Mouse (Mus musculus) embryonic fibroblast, embryonic 13.5 days (primary cell): Measurements from ENCODE around the gene Gm5155. TPM values are rescaled to one million over a fixed set of nuclear protein-coding genes. Genes with fewer than 3 reads are reported as not detected.
"Not testable (repeated sequence)": the region's sequence is repeated elsewhere in the genome, so short reads cannot be mapped to it uniquely, and the experiment has no call there.

ENCODE experiments used
- H3K27ac ChIP-seq: 2 replicates; pipeline ENCODE4 v1.5.1; 2012; ENCODE audit warnings: low read length, control low read depth, inconsistent platforms; ENCODE audit not compliant: insufficient read depth
- H3K4me1 ChIP-seq: 2 replicates; pipeline ENCODE4 v1.6.1; 2011; ENCODE audit warnings: low read length; ENCODE audit not compliant: control insufficient read depth, insufficient read depth
- H3K4me3 ChIP-seq: 2 replicates; pipeline ENCODE4 v1.5.1; 2011; ENCODE audit warnings: mild to moderate bottlenecking, control low read depth, low read length; ENCODE audit not compliant: insufficient read depth
- CTCF ChIP-seq: IDR thresholded peaks from 2 replicates; pipeline ENCODE4 v1.5.1; 2011; ENCODE audit warnings: mild to moderate bottlenecking, control low read depth, low read length, moderate library complexity, borderline replicate concordance; ENCODE audit not compliant: insufficient read depth
- POLR2A ChIP-seq: IDR thresholded peaks from 2 replicates; pipeline ENCODE4 v1.6.1; 2011; ENCODE audit warnings: low read depth, mild to moderate bottlenecking, control low read depth, low read length, moderate library complexity
- polyA plus RNA-seq: library from polyadenylated mRNA; stranded (reverse); fragments of >200 nt; gene quantifications from 2 replicates; pipeline ENCODE4 v1.2.4, GENCODE M21; 2011; ENCODE audit warnings: low read depth; ENCODE audit not compliant: missing spikeins, insufficient read length

The Gm5155 gene
- polyA plus RNA-seq = not detected in 2 replicates

DNA sequence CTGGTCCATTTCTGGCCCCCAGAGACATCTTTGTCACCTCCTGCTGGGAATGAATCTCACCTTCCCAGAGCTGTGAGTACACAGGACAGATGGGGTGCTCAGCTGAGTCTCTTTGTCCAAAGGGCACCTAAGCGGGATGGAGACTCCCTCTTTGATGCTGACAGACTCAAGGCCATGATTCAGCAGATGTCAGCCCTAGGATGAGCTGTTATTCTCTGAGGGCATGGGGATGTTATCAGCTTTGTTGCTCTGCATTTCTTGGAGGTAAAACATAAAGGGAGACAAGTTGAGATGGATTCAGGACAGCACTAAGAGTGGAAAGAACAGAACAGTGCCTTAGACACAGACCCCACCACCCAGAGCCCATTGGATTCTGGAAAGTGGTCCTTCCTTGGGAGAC, at the start of gene Gm5155:
Gene Gm5155 (plus strand): TSS at position 301 of the 400 bp plus-strand sequence.
- TF ChIP-seq CTCF = no peak
- no peak for TF ChIP-seq POLR2A
- Histone ChIP-seq H3K4me1 (no peaks in the 10 kb centered on the region), H3K4me3 (no peak within 1 kb of the TSS), H3K27ac (no peak within 1 kb of the TSS)

DNA sequence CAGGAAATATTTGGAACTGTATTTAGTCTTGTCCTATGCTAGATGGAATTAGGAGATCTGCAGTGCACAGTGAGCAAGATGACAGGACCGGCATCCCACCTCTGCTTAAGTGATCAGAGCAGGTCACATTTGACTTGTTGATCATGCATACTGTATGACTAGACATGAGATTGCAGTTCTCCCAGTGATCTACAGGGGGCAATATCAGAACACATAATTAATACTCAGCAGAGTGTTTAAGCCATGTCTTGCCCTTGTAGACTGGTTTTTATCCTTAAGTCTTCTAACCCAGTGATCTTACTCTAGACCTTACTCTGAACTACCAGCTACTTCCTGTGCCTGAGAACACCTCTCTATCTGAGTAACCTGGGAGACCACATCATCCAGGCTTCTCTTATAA, 791 bp upstream of the Gm5155 start:
- no peak overlapping the region for H3K4me3 ChIP-seq
- no peak overlapping the region for H3K27ac ChIP-seq
- H3K4me1 ChIP-seq = no peaks in the 10 kb centered on the region
- TF ChIP-seq POLR2A (no peak), CTCF (no peak)

DNA sequence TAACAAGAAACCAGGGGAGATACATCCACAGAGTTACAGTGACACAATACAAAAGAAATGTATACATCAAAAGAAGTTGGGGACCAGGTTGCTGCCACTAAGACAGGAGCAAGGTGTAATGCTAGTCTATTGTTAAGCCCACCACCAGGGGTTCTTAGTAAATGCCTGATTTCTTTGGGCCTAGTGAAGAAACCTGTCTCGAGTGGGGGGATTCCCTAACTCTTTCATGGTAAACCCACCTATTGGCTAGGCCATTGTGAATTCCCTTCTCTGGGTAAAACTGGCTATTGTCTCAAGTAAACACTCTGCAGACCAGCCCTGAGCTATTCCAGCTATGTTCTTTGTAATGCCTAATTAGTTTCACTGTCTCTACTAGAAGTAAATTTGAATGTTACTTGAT, 23.8 kb downstream of the Gm5155 start:
- H3K4me1 ChIP-seq = not testable (repeated sequence)

GRCm38 (mm10) chr7:17903146-17903915, 31.8 kb downstream of the Gm5155 start:
- TF ChIP-seq CTCF = no peak
- TF ChIP-seq POLR2A = no peak
- Histone ChIP-seq H3K4me1 (no peaks in the 10 kb centered on the region), H3K27ac (no peak overlapping the region), H3K4me3 (no peak overlapping the region)

More for the DNA sequence above, 23.8 kb downstream of the Gm5155 start:
- H3K4me3 ChIP-seq, H3K27ac ChIP-seq: not testable (repeated sequence)

Other genes with a start within 250 kb of the Gm5155 start
- gene Ceacam5, start 158.5 kb upstream of the Gm5155 start, polyA plus RNA-seq = not detected in 2 replicates
- gene Ceacam14, start 59.1 kb upstream of the Gm5155 start, polyA plus RNA-seq = not detected in 2 replicates
- not detected in 2 replicates for gene Ceacam11, start 100.4 kb downstream of the Gm5155 start, polyA plus RNA-seq
- not detected in 2 replicates for gene Ceacam13, start 138.1 kb downstream of the Gm5155 start, polyA plus RNA-seq
- gene Ceacam12, start 194.2 kb downstream of the Gm5155 start, polyA plus RNA-seq = not detected in 2 replicates